Mouse (Mus musculus) testis, adult 2 months (tissue): ENCODE data around the gene Bid. TPM values are rescaled to one million over a fixed set of nuclear protein-coding genes. Genes with fewer than 3 reads are reported as not detected.
"Not testable (repeated sequence)": the region's sequence is repeated elsewhere in the genome, so short reads cannot be mapped to it uniquely, and the experiment has no call there.

Experiments used
- H3K27ac ChIP-seq: fragments of 200-500 bp; 2 replicates; pipeline ENCODE4 v1.5.1; 2012; ENCODE audit warnings: low read depth, low read length; ENCODE audit not compliant: control insufficient read depth, insufficient read depth
- H3K27me3 ChIP-seq: fragments of 200-500 bp; 2 replicates; pipeline ENCODE4 v1.6.1; 2012; ENCODE audit warnings: mild to moderate bottlenecking, low read length, moderate library complexity; ENCODE audit not compliant: control insufficient read depth, insufficient read depth
- H3K36me3 ChIP-seq: fragments of 200-500 bp; 2 replicates; pipeline ENCODE4 v1.6.1; 2012; ENCODE audit warnings: mild to moderate bottlenecking, low read length; ENCODE audit not compliant: control insufficient read depth, insufficient read depth
- H3K4me1 ChIP-seq: fragments of 200-500 bp; 2 replicates; pipeline ENCODE4 v1.6.1; 2012; ENCODE audit warnings: low read length; ENCODE audit not compliant: control insufficient read depth, insufficient read depth
- H3K4me3 ChIP-seq: fragments of 200-500 bp; 2 replicates; pipeline ENCODE4 v1.5.1; 2012; ENCODE audit warnings: low read depth, mild to moderate bottlenecking, low read length, moderate library complexity, mixed read lengths; ENCODE audit not compliant: control insufficient read depth
- CTCF ChIP-seq: fragments of 200-500 bp; IDR thresholded peaks from 2 replicates; pipeline ENCODE4 v1.5.1; 2012; ENCODE audit warnings: low read depth, mild to moderate bottlenecking, inconsistent platforms, low read length, moderate library complexity; ENCODE audit not compliant: control insufficient read depth, insufficient read depth, insufficient replicate concordance
- POLR2A ChIP-seq: fragments of 200-500 bp; IDR thresholded peaks from 2 replicates; pipeline ENCODE4 v1.6.1; 2012; ENCODE audit warnings: low read depth, mild to moderate bottlenecking, inconsistent platforms, low read length, moderate library complexity; ENCODE audit not compliant: control insufficient read depth
- polyA plus RNA-seq: library from polyadenylated mRNA; depleted of rRNA; stranded (reverse); fragments of >200 nt; gene quantifications from 2 replicates; pipeline ENCODE4 v1.2.3, GENCODE M21; 2012

The Bid gene
- polyA plus RNA-seq, 1 experiment: 2.6 TPM

DNA sequence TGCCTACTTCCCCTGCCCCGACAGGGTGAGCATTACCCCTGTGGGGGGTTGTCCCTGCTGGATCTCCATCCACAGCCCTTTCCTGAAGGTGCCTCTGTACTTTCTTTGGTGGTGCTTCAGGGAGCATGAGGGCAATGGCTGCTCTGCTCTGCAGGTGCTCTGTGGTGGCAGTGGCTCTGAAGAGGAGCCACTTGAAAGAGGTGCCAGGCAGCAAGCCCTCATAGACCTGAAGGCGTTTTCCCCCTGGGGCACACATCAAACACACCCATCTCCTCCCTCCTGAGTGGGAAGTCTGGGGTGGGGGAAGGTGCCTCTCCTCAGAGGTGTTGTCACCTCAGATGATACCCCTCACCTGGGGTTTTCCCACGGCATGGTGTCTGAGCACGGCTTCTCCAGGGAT lies 17.5 kb upstream of the Bid start:
- Histone ChIP-seq H3K4me1 (no peaks in the 10 kb centered on the region), H3K4me3 (no peak overlapping the region), H3K27ac (no peak overlapping the region), H3K27me3 (no peaks in the 10 kb centered on the region), H3K36me3 (no peaks in the 10 kb centered on the region)
- TF ChIP-seq POLR2A (no peak), CTCF (no peak)

- no peaks in the 10 kb centered on the region for H3K4me1 ChIP-seq
- H3K4me3 ChIP-seq: no peak overlapping the region
- no peak for TF ChIP-seq POLR2A
- no peak for TF ChIP-seq CTCF
- no peaks in the 10 kb centered on the region for H3K27me3 ChIP-seq
- H3K27ac ChIP-seq: no peak overlapping the region
- H3K36me3 ChIP-seq: no peaks in the 10 kb centered on the region
Measured at GRCm38 (mm10) chr6:120933670-120934069, 17.0 kb upstream of the Bid start.

- no peaks in the 10 kb centered on the region for H3K36me3 ChIP-seq
- no peak overlapping the region for H3K4me3 ChIP-seq
- no peaks in the 10 kb centered on the region for H3K27me3 ChIP-seq
- no peak for TF ChIP-seq CTCF
- TF ChIP-seq POLR2A: no peak
- no peaks in the 10 kb centered on the region for H3K4me1 ChIP-seq
- H3K27ac ChIP-seq: no peak overlapping the region
Measured at GRCm38 (mm10) chr6:120932597-120932996, 15.9 kb upstream of the Bid start.

- Histone ChIP-seq H3K27ac (no peak overlapping the region), H3K27me3 (no peaks in the 10 kb centered on the region), H3K4me1 (no peaks in the 10 kb centered on the region), H3K4me3 (no peak overlapping the region), H3K36me3 (no peaks in the 10 kb centered on the region)
- no peak for TF ChIP-seq POLR2A
- no peak for TF ChIP-seq CTCF
Measured at GRCm38 (mm10) chr6:120930450-120931306, 14.0 kb upstream of the Bid start.

GRCm38 (mm10) chr6:120929421-120929820 lies 12.8 kb upstream of the Bid start:
- Histone ChIP-seq H3K36me3 (no peaks in the 10 kb centered on the region), H3K27ac (no peak overlapping the region), H3K4me3 (no peak overlapping the region), H3K4me1 (no peaks in the 10 kb centered on the region), H3K27me3 (no peaks in the 10 kb centered on the region)
- TF ChIP-seq POLR2A (no peak), CTCF (no peak)

GRCm38 (mm10) chr6:120927765-120928164 lies 11.1 kb upstream of the Bid start:
- Histone ChIP-seq H3K27me3 (no peaks in the 10 kb centered on the region), H3K36me3 (no peaks in the 10 kb centered on the region), H3K4me3 (no peak overlapping the region), H3K27ac (no peak overlapping the region), H3K4me1 (no peaks in the 10 kb centered on the region)
- TF ChIP-seq POLR2A: no peak
- no peak for TF ChIP-seq CTCF

DNA sequence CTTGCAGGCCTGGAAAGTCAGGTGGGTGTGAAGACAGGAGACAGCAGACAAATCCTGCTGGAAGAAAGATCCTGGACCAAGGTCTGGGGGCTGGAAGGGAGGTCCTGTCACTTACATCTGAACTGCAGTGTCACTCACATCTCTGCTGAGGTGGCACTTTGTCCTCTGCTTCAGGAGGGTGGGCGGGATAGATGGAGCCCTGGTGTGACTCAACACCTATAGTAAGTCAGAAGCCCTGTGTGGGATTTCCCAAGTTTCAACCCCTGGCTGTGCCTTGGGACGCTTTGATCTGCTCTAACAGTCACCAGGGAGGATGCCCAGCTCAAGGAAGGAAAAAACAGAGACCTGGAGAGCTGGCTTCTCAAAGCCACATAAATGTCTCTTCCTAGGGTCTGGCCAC lies 10.2 kb upstream of the Bid start:
- Histone ChIP-seq H3K27ac (no peak overlapping the region), H3K4me3 (no peak overlapping the region), H3K36me3 (no peaks in the 10 kb centered on the region), H3K4me1 (no peaks in the 10 kb centered on the region), H3K27me3 (no peaks in the 10 kb centered on the region)
- TF ChIP-seq POLR2A (no peak), CTCF (no peak)

GRCm38 (mm10) chr6:120924791-120925321 lies 8.2 kb upstream of the Bid start:
- H3K36me3 ChIP-seq, H3K4me1 ChIP-seq, H3K27me3 ChIP-seq, H3K4me3 ChIP-seq, H3K27ac ChIP-seq: not testable (repeated sequence)
